Mouse (Mus musculus) embryonic facial prominence, embryonic 14.5 days (tissue): ENCODE measurements around the gene Elovl5. TPM values are rescaled to one million over a fixed set of nuclear protein-coding genes. Genes with fewer than 3 reads are reported as not detected.
A peak's percentile ranks its signal among the peaks of the same experiment; 100 is the strongest.

Experiments used
- ATAC-seq: fragments of 200-750 bp; cut with Nextera tagmentation; 2 replicates; pipeline ENCODE4 v1.8.0; 2017; ENCODE audit warnings: low read depth, moderate number of reproducible peaks, moderate TSS enrichment
- DNase-seq: peaks from one replicate; pipeline ENCODE4 v3.0.0-alpha.2; 2015; ENCODE audit warnings: low spot score
- H3K27ac ChIP-seq: fragments of 300-500 bp; sonication (generic); replicated peaks from 2 replicates; pipeline ENCODE4 v1.5.1; 2014; ENCODE audit warnings: low read depth, mild to moderate bottlenecking, low read length, moderate library complexity
- H3K27me3 ChIP-seq: fragments of 300-500 bp; sonication (generic); replicated peaks from 2 replicates; pipeline ENCODE4 v1.6.1; 2014; ENCODE audit warnings: low read length; ENCODE audit not compliant: control insufficient read depth, insufficient read depth
- H3K36me3 ChIP-seq: fragments of 300-500 bp; sonication (generic); 2 replicates; pipeline ENCODE4 v1.6.1; 2014; ENCODE audit warnings: low read length, mixed read lengths; ENCODE audit not compliant: control insufficient read depth, insufficient read depth
- H3K4me1 ChIP-seq: fragments of 300-500 bp; sonication (generic); 2 replicates; pipeline ENCODE4 v1.6.1; 2014; ENCODE audit warnings: antibody characterized with exemption, low read length; ENCODE audit not compliant: control insufficient read depth, insufficient read depth
- H3K4me2 ChIP-seq: fragments of 300-500 bp; sonication (generic); 2 replicates; pipeline ENCODE4 v1.6.1; 2014; ENCODE audit warnings: low read depth, mild to moderate bottlenecking, low read length, moderate library complexity, mixed read lengths
- H3K4me3 ChIP-seq: fragments of 300-500 bp; sonication (generic); 2 replicates; pipeline ENCODE4 v1.5.1; 2014; ENCODE audit warnings: low read depth, mild to moderate bottlenecking, low read length
- H3K9ac ChIP-seq: fragments of 300-500 bp; sonication (generic); 2 replicates; pipeline ENCODE4 v1.6.1; 2014; ENCODE audit warnings: low read depth, mild to moderate bottlenecking, low read length, moderate library complexity, mixed read lengths
- H3K9me3 ChIP-seq: fragments of 300-500 bp; sonication (generic); 2 replicates; pipeline ENCODE4 v1.6.1; 2016; ENCODE audit warnings: low read length; ENCODE audit not compliant: control insufficient read depth
- WGBS: fragments of 180-500 bp; shearing (Covaris S2); extraction: QIAGEN DNeasy Blood & Tissue Kit; methylation state at CpG from one replicate; pipeline ENCODE4 v1.1.7; 2014; 5-methylcytosine and 5-hydroxymethylcytosine counted together
- polyA plus RNA-seq: library from polyadenylated mRNA; unstranded; fragments of >200 nt; fragmentation: Nextera tagmentation; extraction: Ambion mirVana; gene quantifications from 2 replicates; pipeline ENCODE4 v1.2.1, GENCODE M21; 2014

The Elovl5 gene
- polyA plus RNA-seq, 1 experiment from 2014 or later: 74.2 TPM

- Histone ChIP-seq H3K4me2 (no peak overlapping the region), H3K27me3 (no peaks in the 10 kb centered on the region), H3K9ac (no peak overlapping the region), H3K4me1 (peaks cover 16% of the 10 kb centered on the region), H3K36me3 (peaks cover 23% of the 10 kb centered on the region), H3K4me3 (no peak overlapping the region), H3K27ac (no peak overlapping the region), H3K9me3 (no peaks in the 10 kb centered on the region)
- ATAC-seq (no peak), DNase-seq (no peak)
- 74% methylated on average over 3 of the region's 3 CpGs for WGBS
Measured at GRCm38 (mm10) chr9:77954981-77955380, 37.8 kb downstream of the Elovl5 start.

- H3K27ac ChIP-seq: no peak overlapping the region
- ATAC-seq (no peak), DNase-seq (no peak)
- no peak overlapping the region for H3K4me2 ChIP-seq
- H3K4me1 ChIP-seq: peaks cover 12% of the 10 kb centered on the region; the same call in 1 of the 2 replicates
- no peaks in the 10 kb centered on the region for H3K27me3 ChIP-seq
- peaks cover 23% of the 10 kb centered on the region for H3K36me3 ChIP-seq
- H3K9me3 ChIP-seq: no peaks in the 10 kb centered on the region
- 85% methylated on average over 2 of the region's 2 CpGs for WGBS
- no peak overlapping the region for H3K9ac ChIP-seq
- no peak overlapping the region for H3K4me3 ChIP-seq
Measured at GRCm38 (mm10) chr9:77955511-77955910, 38.3 kb downstream of the Elovl5 start.

GRCm38 (mm10) chr9:77955964-77956363 lies 38.8 kb downstream of the Elovl5 start:
- peaks cover 27% of the 10 kb centered on the region for H3K36me3 ChIP-seq
- 83% methylated on average over 8 of the region's 8 CpGs for WGBS
- H3K9ac ChIP-seq: no peak overlapping the region
- no peak overlapping the region for H3K4me2 ChIP-seq
- H3K9me3 ChIP-seq: no peaks in the 10 kb centered on the region
- H3K4me3 ChIP-seq: no peak overlapping the region
- ATAC-seq: no peak
- no peaks in the 10 kb centered on the region for H3K27me3 ChIP-seq
- peaks cover 12% of the 10 kb centered on the region; the same call in 1 of the 2 replicates for H3K4me1 ChIP-seq
- no peak for DNase-seq
- H3K27ac ChIP-seq: no peak overlapping the region

GRCm38 (mm10) chr9:77958327-77958726 lies 41.2 kb downstream of the Elovl5 start:
- Histone ChIP-seq H3K27me3 (no peaks in the 10 kb centered on the region), H3K4me1 (0 out of 2 replicates have a peak, but pooled peaks cover 6% of the 10 kb centered on the region), H3K9ac (no peak overlapping the region), H3K36me3 (peaks cover 39% of the 10 kb centered on the region), H3K9me3 (no peaks in the 10 kb centered on the region), H3K4me3 (no peak overlapping the region), H3K27ac (no peak overlapping the region), H3K4me2 (no peak overlapping the region)
- 80% methylated on average over 7 of the region's 7 CpGs for WGBS
- ATAC-seq (no peak), DNase-seq (no peak)

- Histone ChIP-seq H3K9ac (no peak overlapping the region), H3K9me3 (no peaks in the 10 kb centered on the region), H3K4me3 (no peak overlapping the region), H3K36me3 (peaks cover 39% of the 10 kb centered on the region), H3K27ac (no peak overlapping the region), H3K4me1 (peaks cover 7% of the 10 kb centered on the region), H3K4me2 (no peak overlapping the region), H3K27me3 (no peaks in the 10 kb centered on the region)
- DNase-seq (no peak), ATAC-seq (no peak)
- 97% methylated on average over 11 of the region's 12 CpGs for WGBS
Measured at GRCm38 (mm10) chr9:77959759-77960158, 42.6 kb downstream of the Elovl5 start.

GRCm38 (mm10) chr9:77961350-77961749 lies 44.2 kb downstream of the Elovl5 start:
- no peaks in the 10 kb centered on the region for H3K9me3 ChIP-seq
- H3K36me3 ChIP-seq: peaks cover 39% of the 10 kb centered on the region
- 76% methylated on average over 6 of the region's 6 CpGs for WGBS
- H3K27ac ChIP-seq: no peak overlapping the region
- no peak overlapping the region for H3K9ac ChIP-seq
- no peak overlapping the region for H3K4me3 ChIP-seq
- H3K4me2 ChIP-seq: no peak overlapping the region
- DNase-seq (no peak), ATAC-seq (no peak)
- H3K27me3 ChIP-seq: no peaks in the 10 kb centered on the region
- peaks cover 13% of the 10 kb centered on the region for H3K4me1 ChIP-seq

- H3K36me3 ChIP-seq: peaks cover 24% of the 10 kb centered on the region
- DNase-seq (no peak), ATAC-seq (peak; percentile 27; the same call in 1 of the 2 replicates)
Measured at GRCm38 (mm10) chr9:77964084-77964483, 46.9 kb downstream of the Elovl5 start.

GRCm38 (mm10) chr9:77965287-77965686 lies 48.1 kb downstream of the Elovl5 start:
- H3K9ac ChIP-seq: no peak overlapping the region
- no peak for DNase-seq
- peaks cover 13% of the 10 kb centered on the region for H3K4me1 ChIP-seq
- H3K9me3 ChIP-seq: no peaks in the 10 kb centered on the region
- H3K36me3 ChIP-seq: peaks cover 17% of the 10 kb centered on the region; the same call in 1 of the 2 replicates
- 72% methylated on average over 5 of the region's 5 CpGs for WGBS
- no peak overlapping the region for H3K4me2 ChIP-seq
- no peak overlapping the region for H3K27ac ChIP-seq
- H3K4me3 ChIP-seq: no peak overlapping the region
- no peak for ATAC-seq
- H3K27me3 ChIP-seq: no peaks in the 10 kb centered on the region

More at GRCm38 (mm10) chr9:77964084-77964483, 46.9 kb downstream of the Elovl5 start:
- H3K27me3 ChIP-seq: no peaks in the 10 kb centered on the region
- WGBS: 37% methylated on average over 14 of the region's 14 CpGs
- H3K9me3 ChIP-seq: no peaks in the 10 kb centered on the region
- H3K4me1 ChIP-seq: peaks cover 13% of the 10 kb centered on the region
- H3K9ac ChIP-seq: no peak overlapping the region
- H3K4me2 ChIP-seq: no peak overlapping the region
- H3K27ac ChIP-seq: no peak overlapping the region
- no peak overlapping the region for H3K4me3 ChIP-seq

GRCm38 (mm10) chr9:77965768-77966552 lies 48.8 kb downstream of the Elovl5 start:
- H3K4me2 ChIP-seq: no peak overlapping the region
- H3K4me1 ChIP-seq: peaks cover 14% of the 10 kb centered on the region
- no peak overlapping the region for H3K9ac ChIP-seq
- DNase-seq (no peak), ATAC-seq (no peak)
- no peaks in the 10 kb centered on the region for H3K27me3 ChIP-seq
- no peaks in the 10 kb centered on the region for H3K9me3 ChIP-seq
- H3K36me3 ChIP-seq: peaks cover 13% of the 10 kb centered on the region; the same call in 1 of the 2 replicates
- no peak overlapping the region for H3K27ac ChIP-seq
- H3K4me3 ChIP-seq: no peak overlapping the region
- WGBS: 87% methylated on average over 6 of the region's 6 CpGs
